Mouse (Mus musculus) erythroblast, embryonic 14.5 days (primary cell): ENCODE results near the gene Rad54l2. TPM values are rescaled to one million over a fixed set of nuclear protein-coding genes. Genes with fewer than 3 reads are reported as not detected.

Experiments used
- H3K27me3 ChIP-seq: 2 replicates; pipeline ENCODE4 v1.6.1; 2012; ENCODE audit warnings: inconsistent platforms; ENCODE audit not compliant: control insufficient read depth
- H3K36me3 ChIP-seq: 2 replicates; pipeline ENCODE4 v1.6.1; 2012; ENCODE audit warnings: mild to moderate bottlenecking, inconsistent platforms; ENCODE audit not compliant: control insufficient read depth
- H3K4me1 ChIP-seq: 2 replicates; pipeline ENCODE4 v1.6.1; 2012; ENCODE audit warnings: inconsistent platforms; ENCODE audit not compliant: control insufficient read depth
- H3K4me3 ChIP-seq: replicated peaks from 2 replicates; pipeline ENCODE3; 2012; ENCODE audit warnings: moderate library complexity, mild to moderate bottlenecking, inconsistent platforms
- H3K9me3 ChIP-seq: 2 replicates; pipeline ENCODE4 v1.6.1; 2012; ENCODE audit warnings: low read length, inconsistent platforms, mixed read lengths; ENCODE audit not compliant: control insufficient read depth
- GATA1 ChIP-seq: IDR thresholded peaks from 2 replicates; pipeline ENCODE4 v1.6.1; 2012; ENCODE audit warnings: low read length, inconsistent platforms, mixed read lengths
- TAL1 ChIP-seq: IDR thresholded peaks from 3 replicates; pipeline ENCODE4 v1.6.1; 2012; ENCODE audit warnings: low read length, inconsistent platforms, mixed read lengths
- polyA plus RNA-seq: library from polyadenylated mRNA; stranded (reverse); fragments of >175 nt; gene quantifications from 2 replicates; pipeline ENCODE4 v1.2.3, GENCODE M21; 2012

Gene Rad54l2
- polyA plus RNA-seq, 1 experiment, result 0.24 TPM

GRCm38 (mm10) chr9:106756421-106756820 lies 32.6 kb downstream of the Rad54l2 start:
- no peaks in the 10 kb centered on the region for H3K4me1 ChIP-seq
- H3K4me3 ChIP-seq, result no peak overlapping the region
- H3K27me3 ChIP-seq, result no peaks in the 10 kb centered on the region
- H3K9me3 ChIP-seq, result no peaks in the 10 kb centered on the region
- TF ChIP-seq GATA1, result no peak
- H3K36me3 ChIP-seq, result peaks cover 20% of the 10 kb centered on the region

- H3K9me3 ChIP-seq, result no peaks in the 10 kb centered on the region
- TF ChIP-seq GATA1 (no peak), TAL1 (no peak)
- H3K4me3 ChIP-seq, result no peak overlapping the region
- H3K36me3 ChIP-seq, result peaks cover 20% of the 10 kb centered on the region
- H3K27me3 ChIP-seq, result no peaks in the 10 kb centered on the region
- no peaks in the 10 kb centered on the region for H3K4me1 ChIP-seq
Observed at GRCm38 (mm10) chr9:106755776-106756175, 33.2 kb downstream of the Rad54l2 start.

DNA sequence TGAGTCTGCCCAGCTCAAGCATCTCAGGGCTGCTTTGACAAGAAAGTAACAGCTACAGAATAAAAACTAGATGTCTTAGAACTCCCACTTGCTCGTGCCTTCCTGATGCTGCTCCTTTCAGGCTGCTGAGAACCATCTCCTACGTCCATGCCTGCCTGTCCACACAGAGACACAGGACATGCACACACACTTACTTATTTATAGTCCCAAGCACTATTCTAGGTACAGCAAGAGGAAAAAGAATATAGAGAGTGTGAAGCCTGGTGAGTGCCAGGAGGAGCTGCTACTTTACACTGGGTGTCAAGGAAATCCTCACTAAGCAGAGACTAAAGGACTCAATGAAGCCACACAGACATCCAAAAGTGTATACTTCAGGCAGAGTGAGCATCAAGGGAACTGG lies 34.7 kb downstream of the Rad54l2 start:
- H3K4me1 ChIP-seq, result no peaks in the 10 kb centered on the region
- TF ChIP-seq GATA1, result no peak
- no peak for TF ChIP-seq TAL1
- no peak overlapping the region for H3K4me3 ChIP-seq
- no peaks in the 10 kb centered on the region for H3K27me3 ChIP-seq
- H3K9me3 ChIP-seq, result no peaks in the 10 kb centered on the region
- H3K36me3 ChIP-seq, result peaks cover 20% of the 10 kb centered on the region

DNA sequence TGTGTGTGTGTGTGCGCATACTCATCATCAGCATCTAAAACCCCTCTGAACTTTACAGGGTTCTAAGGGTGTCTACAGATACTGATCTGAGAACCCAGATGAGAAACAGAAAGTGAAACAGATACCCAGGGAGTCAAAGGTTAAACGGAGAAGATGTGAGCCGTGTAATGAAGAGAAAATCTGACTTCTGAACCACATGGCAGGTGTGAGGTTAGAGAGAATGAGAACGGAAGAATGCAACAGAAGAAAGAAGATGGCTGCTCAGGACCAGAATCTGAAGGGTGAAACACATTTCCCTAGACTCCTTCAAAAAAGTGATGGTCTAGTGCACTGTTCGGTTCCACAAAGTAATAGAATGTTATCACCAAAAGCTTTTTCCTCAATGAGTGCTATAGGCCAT lies 36.9 kb downstream of the Rad54l2 start:
- no peak for TF ChIP-seq GATA1
- no peak for TF ChIP-seq TAL1
- no peaks in the 10 kb centered on the region for H3K4me1 ChIP-seq
- no peaks in the 10 kb centered on the region for H3K27me3 ChIP-seq
- no peaks in the 10 kb centered on the region for H3K9me3 ChIP-seq
- peaks cover 12% of the 10 kb centered on the region for H3K36me3 ChIP-seq
- no peak overlapping the region for H3K4me3 ChIP-seq

- no peak for TF ChIP-seq GATA1
- TF ChIP-seq TAL1, result no peak
- H3K4me1 ChIP-seq, result peaks cover 4% of the 10 kb centered on the region
- no peaks in the 10 kb centered on the region for H3K9me3 ChIP-seq
- H3K27me3 ChIP-seq, result no peaks in the 10 kb centered on the region
- H3K4me3 ChIP-seq, result no peak overlapping the region
- H3K36me3 ChIP-seq, result no peaks in the 10 kb centered on the region; the same call in 1 of the 2 replicates
Observed at GRCm38 (mm10) chr9:106739962-106740361, 49.0 kb downstream of the Rad54l2 start.

DNA sequence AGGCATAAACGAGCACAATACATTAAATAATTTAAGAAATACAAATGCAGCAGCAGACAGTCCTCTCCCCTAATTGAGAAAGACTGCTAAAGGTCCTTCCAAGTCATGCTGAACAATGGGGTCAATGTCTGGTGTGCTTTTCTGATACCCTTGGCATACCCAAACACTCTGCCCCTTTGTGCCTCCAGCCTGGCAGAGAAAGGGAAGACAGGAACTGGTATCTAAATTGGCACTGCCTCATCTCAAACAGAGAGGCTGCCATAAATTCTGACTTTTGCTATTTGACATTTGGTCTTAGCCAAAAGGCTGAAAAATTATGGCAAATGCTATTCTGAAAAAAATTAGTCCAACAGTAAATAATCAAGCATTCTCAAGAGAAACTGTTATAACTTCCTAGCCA lies 49.9 kb downstream of the Rad54l2 start:
- Histone ChIP-seq H3K27me3 (no peaks in the 10 kb centered on the region), H3K4me1 (peaks cover 4% of the 10 kb centered on the region), H3K36me3 (no peaks in the 10 kb centered on the region; the same call in 1 of the 2 replicates), H3K9me3 (no peaks in the 10 kb centered on the region), H3K4me3 (no peak overlapping the region)
- no peak for TF ChIP-seq GATA1
- no peak for TF ChIP-seq TAL1

- TF ChIP-seq TAL1, result no peak
- no peak for TF ChIP-seq GATA1
- Histone ChIP-seq H3K4me3 (no peak overlapping the region), H3K27me3 (no peaks in the 10 kb centered on the region), H3K4me1 (peaks cover 4% of the 10 kb centered on the region), H3K36me3 (no peaks in the 10 kb centered on the region; the same call in 1 of the 2 replicates), H3K9me3 (no peaks in the 10 kb centered on the region)
Observed at GRCm38 (mm10) chr9:106738199-106738985, 50.6 kb downstream of the Rad54l2 start.

GRCm38 (mm10) chr9:106733690-106734089 lies 55.3 kb downstream of the Rad54l2 start:
- Histone ChIP-seq H3K9me3 (no peaks in the 10 kb centered on the region), H3K4me3 (no peak overlapping the region), H3K36me3 (peaks cover 2% of the 10 kb centered on the region), H3K27me3 (no peaks in the 10 kb centered on the region), H3K4me1 (peaks cover 6% of the 10 kb centered on the region)
- TF ChIP-seq GATA1 (no peak), TAL1 (no peak)

GRCm38 (mm10) chr9:106729416-106729815 lies 59.6 kb downstream of the Rad54l2 start:
- H3K4me1 ChIP-seq, result peaks cover 17% of the 10 kb centered on the region
- TF ChIP-seq TAL1 (no peak), GATA1 (no peak)
- no peaks in the 10 kb centered on the region for H3K9me3 ChIP-seq
- H3K36me3 ChIP-seq, result peaks cover 2% of the 10 kb centered on the region
- no peak overlapping the region for H3K4me3 ChIP-seq
- H3K27me3 ChIP-seq, result no peaks in the 10 kb centered on the region

DNA sequence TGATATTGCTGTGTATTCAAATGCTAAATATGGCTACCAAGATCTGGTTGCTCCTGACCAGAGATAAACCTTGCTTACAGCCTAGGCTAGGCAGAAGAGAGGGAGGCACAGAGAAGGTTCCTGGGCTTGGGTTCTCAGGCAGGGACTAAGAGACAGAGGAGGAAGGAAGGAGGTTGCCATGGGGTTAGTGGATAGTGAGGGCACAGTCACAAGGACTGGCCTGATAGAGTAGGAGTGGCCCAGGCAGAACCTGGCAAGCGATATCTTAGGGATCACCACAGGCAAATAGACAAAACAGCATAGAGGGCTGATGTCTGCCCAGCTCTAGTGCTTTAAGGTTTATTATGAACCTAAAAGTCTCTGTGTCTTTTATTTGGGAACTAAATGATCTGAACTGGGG lies 62.1 kb downstream of the Rad54l2 start:
- no peak overlapping the region for H3K4me3 ChIP-seq

More for the DNA sequence above, 62.1 kb downstream of the Rad54l2 start:
- TF ChIP-seq GATA1 (no peak), TAL1 (no peak)
- Histone ChIP-seq H3K4me1 (peaks cover 17% of the 10 kb centered on the region), H3K27me3 (no peaks in the 10 kb centered on the region), H3K9me3 (no peaks in the 10 kb centered on the region), H3K36me3 (peaks cover 11% of the 10 kb centered on the region)
